Mouse (Mus musculus) heart, postnatal 36 days (tissue): ENCODE measurements around the gene Ip6k3. TPM values are rescaled to one million over a fixed set of nuclear protein-coding genes. Genes with fewer than 3 reads are reported as not detected.

ENCODE experiments used
- DNase-seq, 2 experiments: peaks; one replicate each; pipeline ENCODE4 v3.0.0; 2021 to 2022
- intact Hi-C: fragments of 180-260 bp; cut with DNase I; formaldehyde crosslinking; loops from one replicate; pipeline ENCODE4 v1.15.1; 2025
- total RNA-seq, 2 experiments: library from RNA; stranded (reverse); gene quantifications; 2 replicates each; pipeline ENCODE4 v1.2.3; 2021

Ip6k3 gene
- total RNA-seq, 2 experiments from 2014 or later, result 4.7 to 7.9 TPM

DNA sequence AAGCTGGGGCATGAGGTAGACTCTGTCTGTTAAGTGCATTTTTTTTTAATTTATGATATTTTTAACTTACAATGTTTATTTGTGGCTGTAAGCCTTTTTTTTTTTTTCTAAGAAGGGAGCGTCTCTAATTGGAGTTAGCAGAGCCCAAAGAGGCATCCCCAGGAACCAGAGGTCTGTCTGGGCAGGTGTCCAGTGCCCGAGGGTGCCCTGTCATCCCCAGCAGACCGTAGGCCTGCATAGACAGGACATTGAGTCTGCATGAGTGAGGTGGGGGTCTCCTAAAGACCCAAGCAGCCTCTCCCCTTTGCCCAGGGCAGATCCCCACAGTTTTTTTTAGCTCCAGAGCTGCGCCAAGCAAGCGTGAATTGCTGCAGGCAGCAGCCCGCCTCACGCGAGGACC is 11.8 kb downstream of the Ip6k3 start:
- no peak for DNase-seq
- intact Hi-C loops, result no loop called here

DNA sequence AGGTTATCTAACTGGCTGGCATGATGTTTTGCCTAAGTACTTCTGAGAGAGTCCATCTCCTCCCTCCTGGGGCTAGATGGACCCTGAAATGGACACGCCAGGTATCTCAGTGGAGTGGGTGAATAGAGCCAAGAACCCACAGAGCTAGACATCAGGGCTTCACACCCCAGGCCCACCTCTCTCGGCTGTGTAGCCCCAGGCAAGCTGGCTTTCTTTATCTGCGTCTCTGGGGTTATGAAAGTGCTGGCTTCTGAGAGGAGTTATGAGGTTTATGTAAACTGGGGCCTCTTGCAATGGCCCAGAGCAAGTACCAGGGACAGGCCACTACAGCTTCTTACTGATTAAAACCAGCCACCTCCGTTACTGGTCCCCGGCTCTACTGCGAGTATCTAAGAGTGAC is 12.7 kb downstream of the Ip6k3 start:
- DNase-seq, result no peak
- intact Hi-C loops, result no loop called here

DNA sequence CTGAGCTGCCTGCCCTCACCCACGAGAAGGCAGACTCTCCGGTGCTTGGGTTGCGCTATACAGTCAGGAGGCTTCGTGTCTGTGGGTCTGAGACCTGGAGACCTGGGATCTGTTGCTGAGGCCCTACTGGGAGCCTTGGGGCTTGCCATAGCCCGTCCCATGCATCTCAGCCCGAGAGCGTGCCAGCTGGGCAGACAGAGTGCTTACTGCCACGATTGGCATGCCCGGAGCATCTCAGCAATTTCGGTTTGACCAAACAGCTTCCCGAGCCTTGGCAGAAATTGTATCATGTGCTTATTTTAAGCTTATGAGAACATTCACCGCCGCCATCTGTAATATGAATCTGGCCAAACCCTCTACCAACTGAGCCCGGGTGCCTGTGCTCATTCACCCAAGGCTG is 13.3 kb downstream of the Ip6k3 start:
- intact Hi-C loops, result no loop called here
- peak; percentile 39 to 64 for DNase-seq

DNA sequence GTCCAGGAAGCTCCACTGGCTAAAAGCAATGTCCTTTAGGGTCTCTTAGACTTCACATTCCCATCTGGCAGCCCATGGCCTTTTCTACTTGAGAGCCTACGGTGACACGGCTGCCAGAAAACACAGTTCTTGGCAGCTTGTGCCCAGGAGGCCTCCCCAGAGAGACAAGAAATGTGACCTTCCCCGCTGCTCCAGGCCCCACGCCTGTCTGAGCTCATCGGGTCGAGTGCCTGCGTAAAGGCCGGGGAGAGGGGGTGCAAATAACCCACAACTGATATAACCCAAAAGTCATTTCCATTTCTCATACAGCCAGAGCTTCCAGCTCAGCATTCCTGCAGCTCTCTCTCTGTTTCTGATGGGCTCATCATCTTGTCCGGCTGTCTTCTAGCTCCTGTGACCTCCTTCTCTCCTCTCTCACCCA is 13.8 kb downstream of the Ip6k3 start:
- DNase-seq, result peak; percentile 57 to 71
- intact Hi-C loops, result no loop called here

DNA sequence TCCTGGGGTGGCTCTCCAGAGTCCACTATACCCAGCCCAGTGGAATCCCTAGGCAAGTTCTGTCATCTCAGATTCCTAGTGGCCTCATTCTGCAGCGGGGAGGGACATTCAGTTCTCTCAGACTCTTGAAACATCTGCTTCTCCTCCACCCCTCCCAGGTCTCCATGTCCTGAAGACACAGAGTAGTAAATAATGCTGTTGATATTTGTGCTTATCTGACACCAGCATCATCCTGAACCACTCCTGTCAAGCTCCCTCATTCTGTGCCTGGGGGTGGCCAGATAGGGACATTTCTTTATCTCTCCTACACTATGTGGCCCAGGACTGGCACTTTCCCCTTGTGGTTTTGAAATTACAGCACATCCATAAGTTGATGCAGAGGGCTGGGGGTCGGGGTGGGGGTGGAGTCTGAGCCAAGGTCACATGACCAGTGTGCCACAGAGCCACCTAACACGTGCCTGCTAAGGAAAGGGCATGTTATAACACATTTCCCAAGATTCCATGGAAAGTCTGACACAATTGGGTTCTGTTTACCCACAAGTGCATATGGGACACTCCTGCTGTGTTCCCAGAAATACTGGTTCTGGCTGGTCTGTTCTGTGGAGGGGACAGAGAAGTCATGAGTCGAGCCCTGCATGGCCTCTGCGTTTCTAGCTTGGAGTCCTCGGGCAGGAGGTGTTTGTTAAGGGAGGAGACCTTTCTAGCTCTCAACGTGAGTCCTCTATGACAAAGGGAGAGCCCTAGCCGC is 14.4 kb downstream of the Ip6k3 start:
- no peak for DNase-seq
- intact Hi-C loops, result no loop called here

DNA sequence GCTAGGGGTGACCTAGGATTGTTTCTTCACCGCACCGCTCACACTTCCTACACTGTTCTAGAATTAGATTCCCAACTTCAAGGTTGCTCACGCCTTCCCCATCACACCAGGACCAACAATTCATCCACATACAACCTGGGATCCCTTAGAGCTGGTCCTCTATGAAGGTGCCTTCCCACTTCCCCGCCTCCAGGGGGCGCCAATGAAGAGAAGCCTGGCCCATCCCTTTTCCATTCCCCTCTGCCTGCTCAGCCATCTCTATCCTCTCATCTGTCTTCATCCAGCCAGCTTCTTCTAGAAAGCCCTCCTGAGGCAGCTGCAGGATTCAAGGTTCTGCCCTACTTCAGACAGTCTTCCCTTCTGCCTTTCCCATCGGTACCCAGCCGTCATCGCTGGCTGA is 16.2 kb downstream of the Ip6k3 start:
- no peak for DNase-seq
- intact Hi-C loops, result no loop called here

DNA sequence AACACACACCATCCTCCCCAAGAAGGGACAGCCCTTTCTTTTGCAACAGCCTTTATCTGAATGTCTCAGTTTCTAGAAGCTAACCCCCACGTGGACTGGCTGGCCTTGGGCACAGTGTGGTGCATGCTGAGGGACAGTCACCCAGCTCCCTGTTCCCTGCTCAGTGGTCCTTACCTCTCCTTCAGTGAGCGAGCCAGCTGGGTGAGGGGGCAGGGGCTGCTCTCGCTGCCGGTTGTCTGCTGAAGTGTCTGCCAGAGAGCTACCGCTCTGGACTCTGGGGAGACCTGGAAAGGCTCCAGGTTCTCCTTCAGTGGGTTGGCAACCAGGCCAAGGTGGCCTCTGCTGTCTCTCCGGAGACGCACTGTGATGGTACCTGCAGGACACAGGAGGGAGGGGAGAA is 16.7 kb downstream of the Ip6k3 start:
- no peak for DNase-seq
- intact Hi-C loops, result no loop called here

DNA sequence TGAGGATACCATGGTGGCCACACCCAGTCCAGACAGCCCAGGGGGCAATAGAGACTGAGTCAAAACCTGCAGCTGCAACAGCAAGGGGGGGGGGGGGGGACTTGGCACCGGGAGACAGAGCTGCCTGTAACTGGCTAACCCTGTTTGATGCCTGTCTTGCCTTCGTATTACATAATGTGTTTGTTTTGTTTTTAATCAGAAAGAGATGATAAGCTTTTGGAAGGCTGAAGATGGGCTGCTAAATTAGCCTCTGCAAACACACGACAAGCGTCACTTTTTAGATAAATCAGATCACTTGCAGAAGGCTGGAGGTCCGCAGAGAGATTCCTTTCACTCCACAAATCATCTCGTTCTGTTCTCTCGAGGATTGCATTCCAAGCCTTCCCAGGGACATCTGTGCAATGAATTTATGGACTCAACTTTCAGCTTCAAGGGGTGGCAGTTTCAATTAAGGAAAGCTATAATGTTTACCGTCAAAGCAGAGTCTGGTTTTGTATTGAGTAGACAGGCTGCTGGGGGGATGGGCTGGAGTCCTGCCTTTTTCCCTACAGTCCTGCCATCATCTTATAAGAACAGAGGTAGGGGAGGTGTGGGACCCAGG is 21.2 kb downstream of the Ip6k3 start:
- DNase-seq, result no peak
- intact Hi-C loops, result no loop called here

DNA sequence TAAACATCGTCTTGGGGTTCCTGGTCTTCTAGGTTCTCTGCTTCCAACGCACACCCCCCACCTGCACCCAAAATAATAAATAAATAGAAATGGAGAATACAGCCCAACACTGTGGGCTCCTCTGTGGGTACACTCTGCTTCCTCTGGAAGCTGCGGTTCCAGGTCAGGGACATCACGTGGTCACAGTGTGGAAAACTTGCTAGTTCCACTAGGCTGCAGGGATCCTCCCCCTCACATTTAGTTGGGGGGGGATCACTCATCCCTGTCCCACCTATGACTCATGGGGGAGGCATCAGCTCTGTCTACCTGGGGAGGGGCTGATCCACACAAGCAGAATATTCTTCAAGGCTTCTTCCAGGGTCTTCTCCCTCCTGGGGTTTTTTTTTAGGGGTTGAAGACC is 23.4 kb downstream of the Ip6k3 start:
- intact Hi-C loops, result no loop called here
- DNase-seq, result no peak

DNA sequence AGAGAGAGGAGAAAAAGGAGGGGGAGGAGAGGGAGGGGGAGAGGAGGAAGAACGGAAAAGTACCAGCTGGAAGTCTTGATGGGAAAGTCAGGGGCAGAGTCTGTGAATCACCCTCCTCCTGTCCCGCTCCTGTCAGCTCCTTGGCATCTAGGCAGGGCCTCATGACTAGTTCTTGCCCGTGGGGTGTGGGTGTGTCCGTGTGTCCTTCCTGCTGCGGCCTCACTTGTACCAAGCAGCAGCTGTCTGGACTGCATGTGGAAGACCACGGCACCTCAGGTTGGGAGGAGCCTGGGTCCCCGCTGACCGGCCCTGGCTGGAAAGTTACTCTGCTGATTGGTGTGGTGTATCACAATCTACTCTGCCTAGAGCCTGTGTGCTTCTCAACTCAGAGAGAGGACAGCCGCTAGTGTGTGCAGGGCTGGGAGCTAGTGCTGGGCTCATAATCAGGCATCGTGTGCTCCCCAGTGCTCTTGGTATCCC is 25.6 kb downstream of the Ip6k3 start:
- intact Hi-C loops, result no loop called here
- peak; percentile 29 to 45 for DNase-seq

DNA sequence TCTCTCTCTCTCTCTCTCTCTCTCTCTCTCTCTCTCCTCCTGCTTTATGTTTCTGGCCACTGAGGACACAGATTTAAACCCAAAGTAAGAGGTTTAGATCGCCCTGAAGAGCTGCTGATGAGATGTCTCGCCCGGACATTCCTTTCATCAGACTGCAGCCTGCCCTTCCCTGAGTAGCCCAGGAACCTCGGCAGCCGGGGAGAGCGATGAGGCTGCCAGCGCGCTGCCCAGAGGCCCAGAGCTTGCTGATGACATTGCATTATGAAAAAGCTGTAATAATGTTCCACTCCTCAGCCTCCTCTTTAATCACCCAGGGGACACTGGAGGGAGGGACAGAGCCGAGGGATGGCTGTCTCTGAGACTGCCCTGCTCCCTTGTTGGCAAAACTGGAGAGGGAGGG is 27.3 kb downstream of the Ip6k3 start:
- intact Hi-C loops, result no loop called here
- DNase-seq, result no peak

DNA sequence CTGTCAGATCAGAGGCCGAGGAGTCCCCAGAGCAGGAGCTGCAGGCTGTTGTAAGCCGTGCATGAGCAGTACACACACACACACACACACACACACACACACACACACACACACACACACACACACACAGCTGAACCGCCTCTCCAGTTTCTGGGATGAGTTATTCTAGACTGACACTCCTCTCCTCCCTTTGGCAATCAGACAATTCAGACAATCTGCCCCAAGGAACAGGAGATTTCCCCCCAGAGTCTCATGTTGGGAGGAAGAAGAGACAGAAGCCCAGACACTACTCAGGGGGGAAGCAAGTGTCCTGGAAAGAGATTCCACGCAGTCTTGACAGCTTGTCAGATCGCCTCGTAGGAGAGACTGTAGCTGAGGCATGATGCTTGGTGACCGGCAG is 28.3 kb downstream of the Ip6k3 start:
- DNase-seq, result no peak
- intact Hi-C loops, result no loop called here

DNA sequence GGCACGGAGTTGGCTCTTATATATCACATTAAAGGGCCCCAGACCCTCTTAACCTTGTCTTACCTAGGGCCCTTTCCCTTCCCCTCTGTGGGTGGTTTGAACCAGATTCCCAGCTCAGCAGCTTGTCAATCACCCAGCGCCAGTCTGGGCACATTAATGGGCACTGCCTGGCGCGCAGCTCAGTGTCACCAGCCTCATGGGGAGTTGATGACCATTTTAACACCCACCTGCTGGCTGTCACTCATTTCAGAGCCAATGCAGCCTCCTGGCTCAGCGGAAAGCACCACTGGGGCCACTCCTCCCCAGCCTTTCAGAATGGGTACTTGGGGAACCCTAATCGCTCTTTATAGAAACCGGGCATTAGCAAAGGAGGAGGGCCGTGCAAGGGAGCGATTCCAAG is 29.2 kb downstream of the Ip6k3 start:
- intact Hi-C loops, result no loop called here
- DNase-seq, result no peak

DNA sequence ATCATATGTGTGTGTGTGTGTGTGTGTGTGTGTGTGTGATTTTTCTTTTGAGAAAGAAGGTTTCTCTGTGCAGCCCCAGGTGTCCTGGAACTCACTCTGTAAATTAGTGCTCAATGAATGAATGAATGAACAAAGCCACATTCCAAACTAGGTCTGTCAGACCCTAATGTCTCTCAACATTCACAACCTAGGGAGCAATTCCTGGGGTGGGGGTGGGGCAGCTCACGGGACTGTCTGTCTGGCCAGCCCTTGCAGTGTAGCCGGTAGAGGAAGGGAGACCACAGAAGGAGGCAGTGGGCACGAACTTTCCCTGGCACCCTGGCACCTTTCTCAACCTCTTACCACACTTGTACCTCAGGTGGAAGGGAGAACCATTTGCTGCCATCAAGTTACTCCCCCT is 32.9 kb downstream of the Ip6k3 start:
- DNase-seq, result no peak
- intact Hi-C loops, result loop anchor here (2.0 to 5.0 kb wide), 2 partner anchors 46 to 68 kb away; partner anchors contain the start of gene Lemd2

DNA sequence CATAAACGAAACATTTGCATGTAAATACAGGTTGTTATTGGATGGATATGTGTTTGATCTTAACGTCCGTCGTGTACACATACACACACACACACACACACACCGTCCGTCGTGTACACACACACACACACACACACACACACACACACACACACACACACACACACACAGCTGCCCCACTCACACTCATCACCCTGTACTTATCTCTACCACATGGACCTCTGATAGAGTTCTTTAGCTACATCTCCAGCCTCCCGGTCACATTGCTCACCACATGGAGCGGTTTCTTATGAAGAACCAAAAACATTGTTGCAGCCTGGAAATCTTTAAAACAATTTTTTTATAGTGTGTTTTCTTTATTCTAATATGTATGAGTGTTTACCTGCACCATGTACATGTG is 33.4 kb downstream of the Ip6k3 start:
- intact Hi-C loops, result loop anchor here (2.0 to 5.0 kb wide), 2 partner anchors 47 to 68 kb away; partner anchors contain the start of gene Lemd2
- no peak for DNase-seq

DNA sequence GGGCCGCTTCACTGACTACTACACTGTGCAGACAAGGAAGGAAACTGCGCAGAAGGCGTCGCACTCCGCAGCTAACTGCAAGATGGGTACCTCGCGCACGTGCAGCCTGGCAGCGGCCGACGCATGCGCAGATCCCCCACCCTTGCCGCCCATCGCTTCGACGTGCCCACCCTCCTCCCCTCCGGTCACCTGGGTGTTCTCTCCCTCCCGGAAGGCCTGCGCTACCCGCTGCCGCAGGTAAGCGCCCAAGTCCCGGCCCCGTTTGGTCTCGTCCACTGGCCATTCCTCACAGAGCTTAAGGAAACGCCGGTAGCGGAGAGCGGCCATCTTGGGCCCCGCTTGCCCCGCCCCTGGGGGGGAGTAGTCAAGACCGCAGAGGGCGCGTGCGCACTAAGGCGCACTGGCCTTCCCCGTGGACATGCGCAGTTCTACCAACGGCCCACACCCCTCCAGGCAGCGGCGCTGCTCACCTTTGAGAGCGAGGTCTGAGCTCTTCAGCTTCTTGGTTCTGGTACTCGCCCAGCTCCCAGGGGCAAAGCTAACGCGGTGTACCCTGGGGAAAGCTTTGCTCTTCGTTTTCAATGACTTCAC is 33.9 kb downstream of the Ip6k3 start, which contains the start of gene Uqcc2:
Uqcc2 (minus strand) TSS at position 366 of the 591 bp plus-strand sequence.
- intact Hi-C loops, result loop anchor here (2.0 to 5.0 kb wide), 2 partner anchors 47 to 69 kb away; partner anchors contain the start of gene Lemd2
- DNase-seq, result peak; percentile 97 to 99

DNA sequence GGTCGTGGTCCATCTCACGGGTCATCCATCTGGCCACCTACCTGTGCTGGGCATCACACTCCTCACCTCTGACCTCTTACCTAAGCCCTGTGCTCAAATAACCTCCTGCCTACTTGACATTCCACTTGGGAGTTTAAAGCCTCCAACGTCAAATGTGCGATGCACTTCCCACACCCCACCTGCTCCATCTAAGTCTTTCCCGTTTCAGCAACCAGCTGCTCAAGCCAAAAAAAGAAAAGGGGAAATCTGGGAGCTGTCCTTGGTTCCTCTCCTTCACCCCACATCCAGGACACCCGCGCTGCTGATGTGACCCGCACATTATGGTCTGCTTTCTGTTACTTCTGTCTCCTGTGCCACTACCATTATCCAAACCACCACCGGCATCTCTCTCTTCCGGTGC is 35.4 kb downstream of the Ip6k3 start:
- no peak for DNase-seq
- intact Hi-C loops, result loop anchor here (5.0 kb wide), 1 partner anchor 70 kb away; the partner anchor contains the start of gene Lemd2

DNA sequence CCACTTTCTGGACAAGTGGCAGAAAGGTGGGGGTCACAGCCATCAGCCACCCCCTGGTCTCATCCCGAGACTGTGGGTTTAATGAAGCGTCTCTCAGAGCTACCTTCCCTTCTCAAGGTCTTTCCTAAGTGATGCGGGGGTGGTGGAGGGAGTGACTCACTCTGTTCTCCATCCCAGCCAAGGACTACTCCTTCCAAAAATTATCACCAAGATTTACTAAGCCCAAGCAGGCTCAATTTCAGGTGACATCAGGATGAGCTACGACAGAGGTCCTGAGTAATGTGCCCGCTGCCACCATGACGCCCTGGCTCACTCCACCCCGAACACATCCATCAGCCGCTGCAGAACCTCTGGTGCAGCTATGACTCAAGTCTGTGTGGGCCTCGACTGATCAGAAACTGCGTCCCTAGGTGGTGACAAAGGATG is 36.3 kb downstream of the Ip6k3 start:
- DNase-seq, result no peak
- intact Hi-C loops, result loop anchor here (5.0 kb wide), 1 partner anchor 71 kb away; the partner anchor contains the start of gene Lemd2

DNA sequence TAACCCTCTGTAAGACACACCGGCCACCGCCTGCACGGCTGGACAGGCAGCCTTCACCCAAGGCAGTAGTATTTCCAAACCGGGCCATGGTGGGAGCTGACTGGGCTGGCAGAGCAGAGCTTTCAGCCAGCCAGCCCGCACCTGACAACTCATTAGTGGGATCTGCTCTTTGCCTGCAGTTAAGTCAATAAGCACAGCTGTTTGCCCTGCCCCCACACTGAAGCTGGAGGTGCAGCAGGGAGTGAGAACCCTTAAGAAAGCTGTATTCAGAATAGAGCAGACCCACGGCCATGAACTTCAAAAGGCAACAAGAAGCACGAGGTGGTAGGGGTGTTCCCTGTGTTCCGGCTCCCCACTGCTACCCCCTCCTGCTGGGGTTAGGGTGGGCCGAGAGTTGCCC is 37.3 kb downstream of the Ip6k3 start:
- no peak for DNase-seq
- intact Hi-C loops, result loop anchor here (5.0 kb wide), 1 partner anchor 72 kb away; the partner anchor contains the start of gene Lemd2

DNA sequence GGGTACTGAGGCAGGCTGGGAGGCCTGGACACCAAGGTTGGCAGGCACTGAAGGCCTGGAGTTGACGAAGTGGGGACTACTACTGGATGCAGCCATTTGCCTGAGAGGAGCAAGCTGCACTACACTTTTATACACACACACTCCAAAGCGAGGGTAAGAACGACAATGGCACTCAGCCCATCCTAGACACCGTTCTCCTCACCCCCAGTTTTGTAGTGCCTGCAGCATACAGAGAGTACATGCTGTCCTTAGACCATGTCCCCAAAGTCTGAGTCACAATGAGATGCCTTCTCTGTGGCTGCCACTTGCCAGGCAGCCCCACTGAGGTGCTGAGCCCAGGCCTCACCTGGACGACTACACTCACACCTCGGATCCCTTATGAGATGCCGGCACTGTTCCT is 37.8 kb downstream of the Ip6k3 start:
- no peak for DNase-seq
- intact Hi-C loops, result loop anchor here (5.0 kb wide), 1 partner anchor 72 kb away; the partner anchor contains the start of gene Lemd2

DNA sequence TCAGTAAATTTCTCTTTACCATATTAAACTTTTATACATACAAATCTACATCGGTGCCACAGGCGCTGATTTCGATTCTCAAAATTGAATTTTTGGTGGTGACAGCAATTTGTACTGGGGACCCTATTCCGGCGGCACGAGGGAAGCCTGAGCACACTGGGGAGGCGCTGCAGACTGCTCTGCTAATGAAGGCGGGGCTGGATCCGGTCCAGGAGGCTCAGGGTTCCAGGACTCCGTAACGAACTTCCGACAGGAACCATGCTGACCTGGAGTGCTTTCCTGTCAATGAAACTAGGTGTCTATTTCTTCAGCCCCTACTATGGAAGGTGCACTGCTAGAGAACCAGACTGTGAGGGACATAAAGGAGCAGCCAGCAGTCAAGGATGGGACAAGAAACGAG is 38.3 kb downstream of the Ip6k3 start:
- intact Hi-C loops, result no loop called here
- no peak for DNase-seq
